Mouse (Mus musculus) CH12.LX (cell line): ENCODE data around the gene Popdc3.

Source experiments
- CHD1 ChIP-seq: IDR thresholded peaks from 2 replicates; pipeline ENCODE4 v1.6.1; 2012; ENCODE audit warnings: low read depth, low read length, improper control_type of control experiment, inconsistent platforms
- CTCF ChIP-seq, 2 experiments: IDR thresholded peaks in 1 of 2; conservative IDR thresholded peaks in 1 of 2; 2 replicates each; pipeline ENCODE4 v1.5.1; 2011 to 2012; ENCODE audit warnings: low read depth in 2 of 2, low read length in 2 of 2, improper control_type of control experiment in 1 of 2, inconsistent platforms in 1 of 2, mild to moderate bottlenecking in 1 of 2, moderate library complexity in 1 of 2
- EP300 ChIP-seq: IDR thresholded peaks from 2 replicates; pipeline ENCODE4 v1.6.1; 2011; ENCODE audit warnings: low read length, improper control_type of control experiment
- HCFC1 ChIP-seq: IDR thresholded peaks from 2 replicates; pipeline ENCODE4 v1.6.1; 2012; ENCODE audit warnings: low read depth, mild to moderate bottlenecking, inconsistent platforms, low read length, improper control_type of control experiment
- JUND ChIP-seq: conservative IDR thresholded peaks from 2 replicates; pipeline ENCODE4 v1.6.1; 2011; ENCODE audit warnings: low read depth, low read length, improper control_type of control experiment
- NRF1 ChIP-seq: IDR thresholded peaks from 2 replicates; pipeline ENCODE4 v1.6.1; 2014; ENCODE audit warnings: low read depth, mild to moderate bottlenecking, inconsistent platforms, low read length, improper control_type of control experiment, moderate library complexity
- POLR2A ChIP-seq: IDR thresholded peaks from 2 replicates; pipeline ENCODE4 v1.6.1; 2011; ENCODE audit warnings: low read depth, mild to moderate bottlenecking, improper control_type of control experiment, low read length
- POLR2AphosphoS2 ChIP-seq: IDR thresholded peaks from 2 replicates; pipeline ENCODE4 v1.6.1; 2011; ENCODE audit warnings: low read depth, low read length, improper control_type of control experiment
- ZC3H11A ChIP-seq: IDR thresholded peaks from 2 replicates; pipeline ENCODE4 v1.6.1; 2012; ENCODE audit warnings: low read depth, mild to moderate bottlenecking, inconsistent platforms, low read length, improper control_type of control experiment

GRCm38 (mm10) chr10:45344381-45344780 is 166.5 kb downstream of the Popdc3 start:
- TF ChIP-seq POLR2A (no peak), JUND (no peak), HCFC1 (no peak), POLR2AphosphoS2 (no peak), CHD1 (no peak), CTCF (conservative IDR thresholded peaks at IDR 0.05 in 1 of 2, IDR thresholded peaks at IDR 0.05 in 1 of 2; ENCODE audit: low read depth in 2 of 2, low read length in 2 of 2) (peak in 1 of 2 experiments; percentile 27; a peak in 2 of 4 replicates), ZC3H11A (no peak), NRF1 (no peak), EP300 (no peak)
